13 mouse cellular contexts compared by ENCODE assay signal in the genomic region with DNA sequence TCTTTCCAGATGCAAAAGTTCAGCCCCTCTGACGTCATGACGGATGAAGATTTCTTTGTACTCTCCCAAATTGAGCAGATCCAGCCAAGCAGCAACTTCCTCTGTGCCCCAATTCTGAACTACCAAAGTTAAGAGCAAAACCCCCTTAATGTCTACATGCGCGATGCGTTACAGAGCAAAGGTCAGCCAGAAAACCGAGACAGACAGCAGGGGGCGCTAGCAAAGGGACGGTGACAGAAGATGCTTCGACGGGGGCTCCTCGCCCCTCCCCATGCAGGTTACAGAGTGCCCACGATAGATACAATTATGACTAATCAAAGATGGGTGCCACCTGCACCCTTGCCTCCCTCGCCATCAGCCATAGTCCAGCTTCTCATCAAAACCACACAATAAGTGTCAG. TPM values are rescaled to one million over a fixed set of nuclear protein-coding genes. Genes with fewer than 3 reads are reported as not detected.
A peak's percentile ranks its signal among the peaks of the same experiment; 100 is the strongest.
DNase-seq lines count a peak whose midpoint lies in the region; ATAC-seq and TF ChIP-seq lines count a peak whose summit lies in the region.
"Had no signal": no experiment of that assay in that cellular context is flagged by ENCODE, and none has a peak within 500 bp of the region (broad histone marks: within the 10 kb centered on the region; RNA-seq: fewer than 3 reads in every experiment).

No protein-coding gene starts in this region.

- H3K27ac ChIP-seq in heart, adult 2 months, result no peak overlapping the region
- H3K27ac ChIP-seq in liver, postnatal 0 days (ENCODE audit: low read depth), result no peak overlapping the region
- no peak overlapping the region for H3K27ac ChIP-seq in liver, embryonic 12.5 days
- H3K27ac ChIP-seq: limb, embryonic 13.5 days had no signal

- TF ChIP-seq EP300 in heart, adult 2 months (IDR thresholded peaks at IDR 0.05; ENCODE audit: insufficient read depth, low read depth, low read length), result no peak
- TF ChIP-seq EP300 in liver, postnatal 0 days (IDR thresholded peaks at IDR 0.05; ENCODE audit: low read depth), result no peak

- H3K27me3 ChIP-seq in heart, adult 2 months (ENCODE audit: control insufficient read depth, insufficient read depth, low read length), result no peaks in the 10 kb centered on the region
- no peaks in the 10 kb centered on the region for H3K27me3 ChIP-seq in liver, postnatal 0 days (ENCODE audit: insufficient read depth, low read length)
- H3K27me3 ChIP-seq in liver, embryonic 12.5 days (replicated peaks), result no peaks in the 10 kb centered on the region
- H3K27me3 ChIP-seq: limb, embryonic 13.5 days had no signal

- intact Hi-C loops in heart, adult 2 months (cut with DNase I), result no loop called here
- intact Hi-C loops in heart, postnatal 36 days (cut with DNase I), result no loop called here

- H3K9ac ChIP-seq in heart, adult 2 months (ENCODE audit: low read depth, low read length), result no peak overlapping the region
- H3K9ac ChIP-seq in liver, postnatal 0 days (replicated peaks), result no peak overlapping the region
- no peak overlapping the region for H3K9ac ChIP-seq in liver, embryonic 12.5 days
- H3K9ac ChIP-seq: limb, embryonic 13.5 days had no signal

- WGBS in heart, adult 2 months, result 81% methylated on average over 13 of the region's 13 CpGs
- WGBS in liver, postnatal 0 days (ENCODE audit: insufficient replicate concordance), result 75% methylated on average over 13 of the region's 13 CpGs
- WGBS in liver, embryonic 12.5 days (ENCODE audit: insufficient replicate concordance), result 69% methylated on average over 13 of the region's 13 CpGs

- ATAC-seq in liver, postnatal 0 days, result no peak
- ATAC-seq in liver, embryonic 12.5 days, result no peak
- ATAC-seq: forebrain, embryonic 14.5 days; intestine, embryonic 16.5 days had no signal

- no peak for DNase-seq in heart, adult 2 months
- no peak for DNase-seq in heart, postnatal 36 days
- no peak for DNase-seq in liver, postnatal 0 days
- DNase-seq in A20 (ENCODE audit: low read depth, low spot score) (peak; percentile 24), R1 (ENCODE audit: low read depth, low spot score) (peak; percentile 30)
- DNase-seq in urinary bladder, postnatal 14 days (ENCODE audit: low spot score), result no peak
- no peak for DNase-seq in T-cell, adult 2 months (ENCODE audit: low spot score)
- DNase-seq: cerebellum, adult 2 months; gastrocnemius, postnatal 14 days had no signal

- H3K36me3 ChIP-seq in heart, adult 2 months (ENCODE audit: control insufficient read depth, insufficient read depth, low read length), result no peaks in the 10 kb centered on the region
- 0 out of 2 replicates have a peak, but pooled peaks cover 3% of the 10 kb centered on the region for H3K36me3 ChIP-seq in liver, postnatal 0 days (replicated peaks; ENCODE audit: insufficient read depth, low read length)
- H3K36me3 ChIP-seq in liver, embryonic 12.5 days, result peaks cover 4% of the 10 kb centered on the region

- no peaks in the 10 kb centered on the region for H3K4me1 ChIP-seq in heart, adult 2 months (ENCODE audit: control insufficient read depth, insufficient read depth, low read length)
- no peaks in the 10 kb centered on the region for H3K4me1 ChIP-seq in liver, postnatal 0 days (ENCODE audit: insufficient read depth)
- no peaks in the 10 kb centered on the region for H3K4me1 ChIP-seq in liver, embryonic 12.5 days
- H3K4me1 ChIP-seq: limb, embryonic 13.5 days had no signal

- no peak overlapping the region for H3K4me2 ChIP-seq in liver, postnatal 0 days (ENCODE audit: low read depth, low read length)
- no peak overlapping the region for H3K4me2 ChIP-seq in liver, embryonic 12.5 days
- H3K4me2 ChIP-seq: limb, embryonic 13.5 days had no signal

- H3K4me3 ChIP-seq in heart, adult 2 months, result no peak overlapping the region
- H3K4me3 ChIP-seq in liver, postnatal 0 days (ENCODE audit: low read depth, low read length), result no peak overlapping the region
- H3K4me3 ChIP-seq in liver, embryonic 12.5 days, result no peak overlapping the region
- H3K4me3 ChIP-seq: limb, embryonic 13.5 days had no signal

- TF ChIP-seq CTCF in heart, adult 2 months (IDR thresholded peaks at IDR 0.05), result peak; percentile 46
- TF ChIP-seq CTCF in liver, postnatal 0 days (IDR thresholded peaks at IDR 0.05; ENCODE audit: low read depth), result peak; percentile 26; the same call in 1 of the 2 replicates

- no peaks in the 10 kb centered on the region for H3K9me3 ChIP-seq in liver, postnatal 0 days (ENCODE audit: low read length)
- H3K9me3 ChIP-seq in liver, embryonic 12.5 days (replicated peaks), result no peaks in the 10 kb centered on the region
- H3K9me3 ChIP-seq: limb, embryonic 13.5 days had no signal

- TF ChIP-seq POLR2A in heart, adult 2 months (IDR thresholded peaks at IDR 0.05; ENCODE audit: insufficient read depth, low read depth, low read length), result no peak

- H3K79me2 ChIP-seq in heart, adult 2 months (replicated peaks; ENCODE audit: control insufficient read depth, insufficient read depth, low read length), result no peaks in the 10 kb centered on the region

RNA-seq across cellular contexts. Expression of a gene that starts 39.3 kb away (rescaled TPM):
- 10 to 100 TPM; 31.2 to 35.5 TPM for total RNA-seq in heart, adult 2 months (2021)
- polyA plus RNA-seq in heart, adult 2 months (2012; rRNA removed), result 6.1 and 13.1 TPM in 2 replicates
- 10 to 100 TPM; 29.3 to 34.0 TPM for total RNA-seq in heart, postnatal 36 days (2021)
- polyA plus RNA-seq in liver, postnatal 0 days (2015; fragmentation: Nextera tagmentation; extraction: Ambion mirVana), result 3.6 and 4.1 TPM in 2 replicates
- polyA plus RNA-seq in liver, embryonic 12.5 days (2016; fragmentation: Nextera tagmentation; extraction: Ambion mirVana), result 9.5 and 11.2 TPM in 2 replicates

Comparison
In these comparisons a context has a peak if more than half of its experiments do, and no peak if none do; other contexts are left out.
1. DNase-seq: peak in A20 (single experiment) and R1 (single experiment); none in heart, adult 2 months (0 of 2), heart, postnatal 36 days (0 of 2), liver, postnatal 0 days (single experiment), urinary bladder, postnatal 14 days (single experiment) and T-cell, adult 2 months (single experiment).